In genomic region chr19:7592018-7592417, GRCm38 (mm10) we compare ENCODE assay signal across 18 mouse cellular contexts. TPM values are rescaled to one million over a fixed set of nuclear protein-coding genes. Genes with fewer than 3 reads are reported as not detected.
DNase-seq lines count a peak whose midpoint lies in the region; ATAC-seq and TF ChIP-seq lines count a peak whose summit lies in the region.
"Had no signal": no experiment of that assay in that cellular context is flagged by ENCODE, and none has a peak within 500 bp of the region (broad histone marks: within the 10 kb centered on the region; RNA-seq: fewer than 3 reads in every experiment).

No protein-coding gene starts in this region.

- peaks cover 3% of the 10 kb centered on the region; the same call in 1 of the 2 replicates for H3K27me3 ChIP-seq in heart, embryonic 10.5 days (ENCODE audit: insufficient read depth, poor library complexity, severe bottlenecking)
- no peaks in the 10 kb centered on the region for H3K27me3 ChIP-seq in embryonic facial prominence, embryonic 12.5 days
- no peaks in the 10 kb centered on the region for H3K27me3 ChIP-seq in heart, postnatal 0 days (ENCODE audit: control insufficient read depth, insufficient read depth, low read length)
- H3K27me3 ChIP-seq in lung, embryonic 16.5 days (ENCODE audit: control insufficient read depth, insufficient read depth, low read depth, low read length) = no peaks in the 10 kb centered on the region
- H3K27me3 ChIP-seq in neural tube, embryonic 15.5 days (replicated peaks) = no peaks in the 10 kb centered on the region; the same call in 1 of the 2 replicates
- H3K27me3 ChIP-seq: midbrain, embryonic 12.5 days; neural tube, embryonic 12.5 days had no signal

- no peak overlapping the region for H3K4me2 ChIP-seq in embryonic facial prominence, embryonic 12.5 days (replicated peaks)
- H3K4me2 ChIP-seq in heart, postnatal 0 days (ENCODE audit: low read depth, low read length) = no peak overlapping the region
- no peak overlapping the region for H3K4me2 ChIP-seq in lung, embryonic 16.5 days (ENCODE audit: low read depth, low read length)
- no peak overlapping the region for H3K4me2 ChIP-seq in neural tube, embryonic 15.5 days
- H3K4me2 ChIP-seq: midbrain, embryonic 12.5 days; neural tube, embryonic 12.5 days had no signal

- intact Hi-C loops in heart, postnatal 25 days (cut with DNase I) = no loop called here

- no peak overlapping the region for H3K4me3 ChIP-seq in heart, embryonic 10.5 days
- H3K4me3 ChIP-seq in embryonic facial prominence, embryonic 12.5 days = no peak overlapping the region
- no peak overlapping the region for H3K4me3 ChIP-seq in heart, postnatal 0 days (ENCODE audit: low read depth, low read length)
- H3K4me3 ChIP-seq in lung, embryonic 16.5 days (ENCODE audit: low read length) = no peak overlapping the region
- H3K4me3 ChIP-seq in neural tube, embryonic 15.5 days (replicated peaks) = no peak overlapping the region
- H3K4me3 ChIP-seq: midbrain, embryonic 12.5 days; neural tube, embryonic 12.5 days had no signal

- ATAC-seq in embryonic facial prominence, embryonic 12.5 days (ENCODE audit: insufficient number of reproducible peaks, insufficient read depth, low FRiP score, low TSS enrichment) = 0 out of 2 replicates have a peak, but pooled peaks have one; percentile 52
- peak; percentile 90 for ATAC-seq in heart, postnatal 0 days (ENCODE audit: insufficient read depth, low read depth)
- peak; percentile 23; the same call in 1 of the 2 replicates for ATAC-seq in lung, embryonic 16.5 days (ENCODE audit: low read depth)
- no peak for ATAC-seq in neural tube, embryonic 15.5 days (ENCODE audit: low FRiP score)
- ATAC-seq: hindbrain, postnatal 0 days had no signal

- WGBS in heart, embryonic 10.5 days = 42% methylated on average over 3 of the region's 3 CpGs
- WGBS in embryonic facial prominence, embryonic 12.5 days = 39% methylated on average over 3 of the region's 3 CpGs
- 20% methylated on average over 3 of the region's 3 CpGs for WGBS in heart, postnatal 0 days
- 28% methylated on average over 3 of the region's 3 CpGs for WGBS in lung, embryonic 16.5 days
- WGBS in neural tube, embryonic 15.5 days = 66% methylated on average over 3 of the region's 3 CpGs

- H3K9me3 ChIP-seq in heart, embryonic 10.5 days = no peaks in the 10 kb centered on the region
- no peaks in the 10 kb centered on the region for H3K9me3 ChIP-seq in embryonic facial prominence, embryonic 12.5 days
- 0 out of 2 replicates have a peak, but pooled peaks cover 3% of the 10 kb centered on the region for H3K9me3 ChIP-seq in heart, postnatal 0 days (replicated peaks; ENCODE audit: control insufficient read depth, low read length)
- no peaks in the 10 kb centered on the region for H3K9me3 ChIP-seq in lung, embryonic 16.5 days (ENCODE audit: control insufficient read depth, low read length)
- H3K9me3 ChIP-seq in neural tube, embryonic 15.5 days (replicated peaks) = no peaks in the 10 kb centered on the region
- H3K9me3 ChIP-seq: midbrain, embryonic 12.5 days; neural tube, embryonic 12.5 days had no signal

- DNase-seq in heart, embryonic 10.5 days (ENCODE audit: low spot score) = peak; percentile 85
- no peak for DNase-seq in heart, postnatal 25 days (ENCODE audit: low spot score)
- peak; percentile 80 for DNase-seq in heart, postnatal 0 days (ENCODE audit: low spot score)
- DNase-seq in thymus, postnatal 0 days (ENCODE audit: low spot score) = no peak
- no peak for DNase-seq in urinary bladder, postnatal 25 days (ENCODE audit: low spot score)
- DNase-seq: adrenal gland, postnatal 25 days; cerebellum, adult 11-12 months; embryo, embryonic 11 days; thymus, postnatal 25 days had no signal

- 0 out of 2 replicates have a peak, but pooled peaks cover 4% of the 10 kb centered on the region for H3K4me1 ChIP-seq in heart, embryonic 10.5 days
- H3K4me1 ChIP-seq in embryonic facial prominence, embryonic 12.5 days = no peaks in the 10 kb centered on the region
- H3K4me1 ChIP-seq in heart, postnatal 0 days (ENCODE audit: control insufficient read depth, insufficient read depth) = peaks cover 4% of the 10 kb centered on the region; the same call in 1 of the 2 replicates
- H3K4me1 ChIP-seq in lung, embryonic 16.5 days (replicated peaks; ENCODE audit: control insufficient read depth, insufficient read depth, low read length) = no peaks in the 10 kb centered on the region; the same call in 1 of the 2 replicates
- H3K4me1 ChIP-seq in neural tube, embryonic 15.5 days = no peaks in the 10 kb centered on the region
- H3K4me1 ChIP-seq: midbrain, embryonic 12.5 days; neural tube, embryonic 12.5 days had no signal

- no peak for TF ChIP-seq CTCF in heart, postnatal 0 days (IDR thresholded peaks at IDR 0.05; ENCODE audit: low read depth)

- H3K9ac ChIP-seq in embryonic facial prominence, embryonic 12.5 days = no peak overlapping the region
- H3K9ac ChIP-seq in heart, postnatal 0 days (replicated peaks; ENCODE audit: low read depth, low read length) = no peak overlapping the region
- H3K9ac ChIP-seq in lung, embryonic 16.5 days (ENCODE audit: low read length) = no peak overlapping the region
- H3K9ac ChIP-seq in neural tube, embryonic 15.5 days (replicated peaks) = no peak overlapping the region
- H3K9ac ChIP-seq: midbrain, embryonic 12.5 days; neural tube, embryonic 12.5 days had no signal

- no peak for TF ChIP-seq EP300 in heart, postnatal 0 days (IDR thresholded peaks at IDR 0.05; ENCODE audit: low read depth)

- no peak overlapping the region for H3K27ac ChIP-seq in heart, embryonic 10.5 days
- H3K27ac ChIP-seq in embryonic facial prominence, embryonic 12.5 days = no peak overlapping the region
- peak overlapping the region; percentile 31 for H3K27ac ChIP-seq in heart, postnatal 0 days (ENCODE audit: low read depth)
- H3K27ac ChIP-seq in lung, embryonic 16.5 days (ENCODE audit: low read length) = no peak overlapping the region
- no peak overlapping the region for H3K27ac ChIP-seq in neural tube, embryonic 15.5 days (replicated peaks)
- H3K27ac ChIP-seq: hindbrain, postnatal 0 days; midbrain, embryonic 12.5 days; neural tube, embryonic 12.5 days had no signal

- peaks cover 8% of the 10 kb centered on the region; the same call in 1 of the 2 replicates for H3K36me3 ChIP-seq in heart, embryonic 10.5 days
- H3K36me3 ChIP-seq in embryonic facial prominence, embryonic 12.5 days = 0 out of 2 replicates have a peak, but pooled peaks cover 3% of the 10 kb centered on the region
- H3K36me3 ChIP-seq in heart, postnatal 0 days (replicated peaks; ENCODE audit: control insufficient read depth, insufficient read depth, low read length) = no peaks in the 10 kb centered on the region; the same call in 1 of the 2 replicates
- H3K36me3 ChIP-seq in lung, embryonic 16.5 days (ENCODE audit: control insufficient read depth, insufficient read depth, low read length) = no peaks in the 10 kb centered on the region
- no peaks in the 10 kb centered on the region for H3K36me3 ChIP-seq in neural tube, embryonic 15.5 days
- H3K36me3 ChIP-seq: midbrain, embryonic 12.5 days; neural tube, embryonic 12.5 days had no signal

RNA-seq across cellular contexts. Expression of gene Lgals12, which starts 15.0 kb away (rescaled TPM):
- polyA plus RNA-seq in heart, embryonic 10.5 days (2016; fragmentation: Nextera tagmentation; extraction: Ambion mirVana) = 0.06 TPM in 1 of 2 replicates, not detected in the other
- total RNA-seq in heart, postnatal 25 days (2021) = under 1 TPM; 0.31 to 0.92 TPM
- polyA plus RNA-seq in embryonic facial prominence, embryonic 12.5 days (2016; fragmentation: Nextera tagmentation; extraction: Ambion mirVana) = 0.11 and 0.17 TPM in 2 replicates
- total RNA-seq in heart, postnatal 0 days (2014; rRNA removed; ENCODE audit: low replicate concordance) = not detected in 2 replicates
- polyA plus RNA-seq in heart, postnatal 0 days (2015; fragmentation: Nextera tagmentation; extraction: Ambion mirVana) = 0.04 and 0.05 TPM in 2 replicates
- polyA plus RNA-seq in lung, embryonic 16.5 days (2015; fragmentation: Nextera tagmentation; extraction: Ambion mirVana) = 2.1 and 2.2 TPM in 2 replicates
- 0.12 and 0.26 TPM in 2 replicates for polyA plus RNA-seq in thymus, postnatal 0 days (2015; fragmentation: Nextera tagmentation; extraction: Ambion mirVana)
- polyA plus RNA-seq in neural tube, embryonic 15.5 days (2015; fragmentation: Nextera tagmentation; extraction: Ambion mirVana) = 0.15 and 0.26 TPM in 2 replicates
- polyA plus RNA-seq: neural tube, embryonic 12.5 days had no signal

RNA-seq across cellular contexts. Expression of gene Hrasls5, which starts 20.3 kb away (rescaled TPM):
- not detected in 2 replicates for polyA plus RNA-seq in heart, embryonic 10.5 days (2016; fragmentation: Nextera tagmentation; extraction: Ambion mirVana)
- total RNA-seq in heart, postnatal 25 days (2021) = under 1 TPM in 1 of 2 experiments, not detected in 1; 0.26 TPM
- not detected in 2 replicates for polyA plus RNA-seq in embryonic facial prominence, embryonic 12.5 days (2016; fragmentation: Nextera tagmentation; extraction: Ambion mirVana)
- total RNA-seq in heart, postnatal 0 days (2014; rRNA removed; ENCODE audit: low replicate concordance) = not detected in 2 replicates
- polyA plus RNA-seq in heart, postnatal 0 days (2015; fragmentation: Nextera tagmentation; extraction: Ambion mirVana) = not detected in 2 replicates
- polyA plus RNA-seq in lung, embryonic 16.5 days (2015; fragmentation: Nextera tagmentation; extraction: Ambion mirVana) = 0.20 TPM in 2 replicates
- 0.13 and 0.17 TPM in 2 replicates for polyA plus RNA-seq in thymus, postnatal 0 days (2015; fragmentation: Nextera tagmentation; extraction: Ambion mirVana)
- polyA plus RNA-seq in neural tube, embryonic 15.5 days (2015; fragmentation: Nextera tagmentation; extraction: Ambion mirVana) = not detected in 2 replicates
- total RNA-seq: adrenal gland, postnatal 25 days; hindbrain, postnatal 0 days; layer of hippocampus, postnatal 10 days had no signal
- polyA plus RNA-seq: limb, embryonic 11.5 days; liver, embryonic 16.5 days; midbrain, embryonic 12.5 days; neural tube, embryonic 12.5 days had no signal

RNA-seq across cellular contexts. Expression of gene Pla2g16, which starts 34.8 kb away (rescaled TPM):
- polyA plus RNA-seq in heart, embryonic 10.5 days (2016; fragmentation: Nextera tagmentation; extraction: Ambion mirVana) = 15.9 and 30.8 TPM in 2 replicates
- 100 to 1,000 TPM; 122 TPM for total RNA-seq in heart, postnatal 25 days (2021)
- polyA plus RNA-seq in embryonic facial prominence, embryonic 12.5 days (2016; fragmentation: Nextera tagmentation; extraction: Ambion mirVana) = 7.2 and 7.4 TPM in 2 replicates
- 41.6 and 45.6 TPM in 2 replicates for total RNA-seq in heart, postnatal 0 days (2014; rRNA removed; ENCODE audit: low replicate concordance)
- 69.2 and 74.1 TPM in 2 replicates for polyA plus RNA-seq in heart, postnatal 0 days (2015; fragmentation: Nextera tagmentation; extraction: Ambion mirVana)
- polyA plus RNA-seq in lung, embryonic 16.5 days (2015; fragmentation: Nextera tagmentation; extraction: Ambion mirVana) = 17.1 and 18.0 TPM in 2 replicates
- 27.1 and 28.4 TPM in 2 replicates for polyA plus RNA-seq in thymus, postnatal 0 days (2015; fragmentation: Nextera tagmentation; extraction: Ambion mirVana)
- 4.7 and 6.9 TPM in 2 replicates for polyA plus RNA-seq in neural tube, embryonic 15.5 days (2015; fragmentation: Nextera tagmentation; extraction: Ambion mirVana)

Comparison
In these comparisons a context has a peak if more than half of its experiments do, and no peak if none do; other contexts are left out.
1. DNase-seq: peak in heart, embryonic 10.5 days (single experiment) and heart, postnatal 0 days (single experiment); none in heart, postnatal 25 days (single experiment), thymus, postnatal 0 days (single experiment) and urinary bladder, postnatal 25 days (single experiment).